Mouse (Mus musculus): ENCODE measurements around the gene Fam168b. TPM values are rescaled to one million over a fixed set of nuclear protein-coding genes. Genes with fewer than 3 reads are reported as not detected.

The Fam168b gene
- total RNA-seq, 2 experiments from 2014 or later, result 233 to 241 TPM

DNA sequence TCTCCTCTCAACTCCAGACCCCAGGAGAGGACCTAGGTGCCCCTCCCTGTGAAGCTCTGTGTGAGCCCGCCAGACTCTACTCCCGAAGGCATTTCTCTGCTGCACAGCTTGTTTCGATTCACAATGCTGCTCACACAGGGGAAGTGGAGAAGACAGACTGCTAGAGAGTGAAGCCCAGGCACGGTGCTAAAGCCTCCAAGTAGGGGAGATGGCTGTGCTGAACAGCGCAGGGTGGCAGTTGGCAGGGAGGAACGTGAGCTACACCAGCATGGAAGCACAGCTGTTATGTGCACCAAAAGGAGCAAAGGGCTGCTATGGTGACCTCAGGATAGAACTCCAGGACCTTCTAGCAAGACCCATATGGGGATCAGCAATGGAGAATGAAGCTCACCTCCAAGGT, 74.0 kb downstream of the Fam168b start:
- no peak overlapping the region for H3K4me3 ChIP-seq
- intact Hi-C loops (cut with DNase I), result no loop called here
- H3K27ac ChIP-seq, result no peak overlapping the region
- TF ChIP-seq CTCF (IDR thresholded peaks at IDR 0.05), result no peak
- DNase-seq (ENCODE audit: extremely low spot score in 1 of 2, low spot score in 2 of 2), result no peak

DNA sequence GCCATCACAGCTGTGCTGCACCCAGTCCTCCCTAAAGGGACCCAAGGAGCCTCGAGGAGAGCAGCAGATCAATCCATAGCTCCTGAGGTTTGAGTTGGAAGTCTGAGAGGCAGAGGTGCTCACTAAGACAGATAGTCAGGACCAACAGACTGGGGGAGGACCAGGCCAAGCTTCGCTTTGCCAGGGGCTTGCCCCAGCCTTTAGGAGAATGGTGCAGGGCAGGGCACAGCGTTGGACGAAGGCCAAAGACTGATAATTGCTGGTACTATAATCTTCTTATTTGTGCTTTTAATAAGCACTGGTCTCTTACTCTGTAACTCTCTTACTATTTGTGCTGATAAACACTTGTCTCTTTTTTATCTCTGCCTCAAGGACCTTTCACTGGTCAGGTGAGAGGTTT, 75.0 kb downstream of the Fam168b start:
- H3K27ac ChIP-seq, result no peak overlapping the region
- no peak for DNase-seq (ENCODE audit: extremely low spot score in 1 of 2, low spot score in 2 of 2)
- intact Hi-C loops (cut with DNase I), result no loop called here
- TF ChIP-seq CTCF (IDR thresholded peaks at IDR 0.05), result no peak
- no peak overlapping the region for H3K4me3 ChIP-seq

DNA sequence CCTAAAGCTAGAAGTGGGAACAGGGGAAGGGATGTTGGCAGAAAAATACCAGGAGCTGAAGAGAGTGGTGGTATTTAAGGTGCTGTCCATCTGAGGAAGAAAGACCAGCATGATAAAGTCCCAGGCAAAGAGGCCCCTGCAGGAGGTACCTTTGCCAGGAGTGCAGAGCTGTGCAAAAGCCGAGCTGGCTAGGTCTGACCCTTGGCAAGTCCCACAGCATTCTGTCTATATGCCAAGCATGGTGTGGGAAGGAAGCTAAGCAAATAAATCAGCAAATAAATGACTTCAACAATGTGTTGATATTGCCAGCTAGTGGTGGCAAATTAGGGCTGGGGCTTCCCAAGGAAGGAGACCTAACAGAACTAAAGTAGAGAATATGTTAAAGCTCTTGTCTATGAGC, 76.0 kb downstream of the Fam168b start:
- no peak for DNase-seq (ENCODE audit: extremely low spot score in 1 of 2, low spot score in 2 of 2)
- intact Hi-C loops (cut with DNase I), result no loop called here
- no peak for TF ChIP-seq CTCF (IDR thresholded peaks at IDR 0.05)
- H3K4me3 ChIP-seq, result no peak overlapping the region
- H3K27ac ChIP-seq, result no peak overlapping the region

Other genes starting within 250 kb of the Fam168b start
- gene Plekhb2, start 6.9 kb upstream of the Fam168b start, total RNA-seq (2021), result 100 to 1,000 TPM; 255 to 290 TPM